Mouse (Mus musculus): Measurements from ENCODE around the gene Gm11011. TPM values are rescaled to one million over a fixed set of nuclear protein-coding genes. Genes with fewer than 3 reads are reported as not detected.

Gm11011 gene
- total RNA-seq, 2 experiments from 2014 or later, result not detected

DNA sequence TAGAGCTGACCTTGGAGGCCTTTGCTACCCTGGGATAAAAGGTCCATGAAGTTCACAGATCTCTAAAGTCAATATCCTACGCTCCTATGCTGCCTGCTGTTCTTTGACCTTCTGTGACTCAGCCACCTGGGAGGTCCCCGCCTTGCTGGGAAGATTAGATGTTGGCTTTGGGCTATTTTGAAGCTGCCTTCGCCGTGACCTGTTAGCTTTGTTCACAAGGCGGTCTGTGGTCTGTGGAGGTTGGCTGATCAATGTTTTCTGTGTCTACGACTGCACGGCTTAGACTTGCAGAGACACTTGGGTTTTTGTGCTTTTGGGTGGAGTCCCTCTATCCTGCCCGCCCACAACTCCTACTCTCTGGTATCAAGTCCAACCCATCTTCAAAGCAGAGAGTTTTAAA lies 2.9 kb upstream of the Gm11011 start:
- DNase-seq (ENCODE audit: low spot score in 2 of 2), result no peak

DNA sequence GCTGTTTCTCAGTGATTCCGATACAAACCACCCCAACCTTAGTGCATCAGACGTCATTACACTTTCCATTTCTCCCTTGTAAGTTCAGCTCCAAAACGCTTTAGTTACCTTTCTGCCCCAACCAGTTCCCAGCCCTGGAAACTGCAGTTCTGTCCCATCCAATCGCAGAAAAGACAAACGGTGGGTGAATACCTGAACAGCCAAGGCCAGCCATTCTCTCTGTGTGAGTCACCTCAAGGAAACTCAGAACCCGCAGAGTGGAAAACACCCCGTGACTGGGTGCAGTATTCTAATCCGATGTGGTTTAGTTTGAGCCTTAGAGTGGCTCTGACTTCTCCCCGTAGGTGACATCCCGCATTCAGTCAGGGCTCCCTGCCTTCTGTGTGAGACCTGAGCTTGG lies 2.2 kb upstream of the Gm11011 start:
- no peak for DNase-seq (ENCODE audit: low spot score in 2 of 2)

- no peak for DNase-seq (ENCODE audit: low spot score in 2 of 2)
Observed at GRCm38 (mm10) chr2:169586688-169587087, 857 bp downstream of the Gm11011 start.

DNA sequence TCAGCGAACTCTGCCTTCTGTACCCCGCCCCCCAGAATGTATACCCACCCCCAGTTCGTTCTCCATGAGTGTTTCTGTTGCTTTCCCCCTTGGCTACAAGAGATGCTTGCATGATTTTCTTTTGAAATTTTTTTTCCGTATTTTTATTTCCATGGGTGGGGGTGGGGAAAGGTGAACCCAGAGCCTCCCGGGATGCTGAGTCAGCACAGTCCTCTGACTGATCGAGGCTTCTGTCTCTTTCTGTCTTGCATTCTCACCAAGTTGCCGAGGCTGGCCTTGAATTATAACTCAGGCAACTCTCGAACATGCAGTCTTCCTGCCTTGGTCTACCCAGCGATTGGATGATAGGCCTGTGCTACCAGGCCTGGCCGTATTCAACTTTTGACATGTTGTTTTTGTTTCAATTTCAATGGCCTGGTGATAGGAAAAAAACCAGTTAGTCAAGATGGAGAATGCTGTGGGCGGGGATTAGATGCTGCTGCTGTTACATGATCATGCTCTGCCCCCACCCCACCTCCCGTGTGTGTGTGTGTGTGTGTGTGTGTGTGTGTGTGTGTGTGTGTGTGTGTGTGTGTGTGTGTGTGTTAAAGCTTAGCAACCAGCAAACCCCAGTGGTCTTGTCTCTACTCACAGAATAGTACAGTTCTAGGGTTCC lies 1.8 kb downstream of the Gm11011 start:
- DNase-seq (ENCODE audit: low spot score in 2 of 2), result no peak

GRCm38 (mm10) chr2:169584745-169585456 lies 2.6 kb downstream of the Gm11011 start:
- DNase-seq (ENCODE audit: low spot score in 2 of 2), result no peak

DNA sequence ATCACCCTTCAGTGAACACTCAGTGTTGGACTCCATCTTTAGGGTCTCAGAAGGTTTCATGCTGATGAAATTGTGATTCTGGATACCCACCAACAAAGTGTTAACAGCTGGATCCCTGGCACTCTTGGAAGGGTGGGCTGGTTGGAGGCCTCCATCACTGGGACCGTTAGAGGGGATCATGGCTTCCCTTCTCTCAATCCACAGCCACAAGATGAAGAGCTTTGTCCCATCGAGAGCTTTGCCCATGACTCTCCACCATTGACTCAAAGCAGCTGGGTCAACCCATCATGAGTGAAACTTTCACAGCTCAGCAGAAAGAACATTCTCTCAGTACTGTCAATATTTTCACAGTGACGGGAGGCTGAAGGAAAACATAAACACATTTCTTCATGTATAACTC lies 4.1 kb downstream of the Gm11011 start:
- no peak for DNase-seq (ENCODE audit: low spot score in 2 of 2)

- DNase-seq (ENCODE audit: low spot score in 2 of 2), result no peak
Observed at GRCm38 (mm10) chr2:169577508-169578196, 9.9 kb downstream of the Gm11011 start.

DNA sequence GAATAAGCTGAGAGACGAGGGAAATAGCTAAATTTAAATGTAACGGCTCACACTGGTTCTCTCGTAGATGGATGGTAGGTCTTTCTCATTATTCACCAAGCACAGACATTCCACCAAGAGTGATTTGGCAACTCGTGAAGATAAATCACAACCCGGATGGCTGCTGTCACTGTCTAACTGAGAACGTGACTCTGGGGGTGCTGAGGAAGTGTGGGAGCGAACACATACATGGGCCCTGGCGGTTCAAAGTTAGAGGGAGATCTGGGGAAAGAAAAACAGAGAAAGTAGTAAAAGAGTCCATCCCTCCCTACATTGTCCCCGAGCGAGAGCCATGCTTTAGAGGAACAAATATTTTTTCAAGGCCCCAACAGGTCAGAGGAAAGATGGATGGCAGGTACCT lies 17.5 kb downstream of the Gm11011 start:
- no peak for DNase-seq (ENCODE audit: low spot score in 2 of 2)

DNA sequence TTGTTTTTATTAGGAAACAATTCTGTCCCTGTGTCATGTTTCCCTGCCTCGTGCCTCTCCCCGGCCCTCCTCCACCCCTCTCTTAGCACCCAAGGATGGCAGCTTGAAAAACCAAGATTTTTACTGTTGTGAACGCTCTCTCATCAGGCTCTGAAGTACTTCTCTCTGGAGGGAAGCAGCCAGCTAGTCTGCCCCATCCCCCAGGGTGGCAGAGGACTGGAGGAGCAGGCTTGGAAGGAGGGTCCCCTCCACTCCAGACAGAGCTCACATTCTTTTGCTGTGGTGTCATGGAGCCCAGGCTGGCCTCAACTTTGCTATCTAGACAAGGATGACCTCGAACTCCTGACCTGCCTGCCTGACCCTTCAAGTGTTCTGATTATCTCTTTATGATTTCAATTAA lies 21.4 kb downstream of the Gm11011 start:
- no peak for DNase-seq (ENCODE audit: low spot score in 2 of 2)

- no peak for DNase-seq (ENCODE audit: low spot score in 2 of 2)
Observed at GRCm38 (mm10) chr2:169565751-169566150, 21.8 kb downstream of the Gm11011 start.

- DNase-seq (ENCODE audit: low spot score in 2 of 2), result no peak
Observed at GRCm38 (mm10) chr2:169545674-169546073, 41.9 kb downstream of the Gm11011 start.

- no peak for DNase-seq (ENCODE audit: low spot score in 2 of 2)
Observed at GRCm38 (mm10) chr2:169538906-169539305, 48.6 kb downstream of the Gm11011 start.

Other genes with a start within 250 kb of the Gm11011 start
- gene Tshz2, start 45.3 kb upstream of the Gm11011 start, total RNA-seq (2021), result 10 to 100 TPM; 37.8 to 50.7 TPM